Mouse (Mus musculus) neural tube, embryonic 11.5 days (tissue): Measurements from ENCODE around the gene Gnb3. TPM values are rescaled to one million over a fixed set of nuclear protein-coding genes. Genes with fewer than 3 reads are reported as not detected.

Experiments
- ATAC-seq: fragments of 200-750 bp; cut with Nextera tagmentation; 2 replicates; pipeline ENCODE4 v1.8.0; 2017; ENCODE audit warnings: moderate number of reproducible peaks, mild to moderate bottlenecking, moderate TSS enrichment, moderate library complexity; ENCODE audit not compliant: insufficient read depth, low FRiP score, low TSS enrichment
- DNase-seq: peaks from one replicate; pipeline ENCODE4 v3.0.0-alpha.2; 2015; ENCODE audit warnings: low spot score
- H3K27ac ChIP-seq: fragments of 300-500 bp; sonication (generic); 2 replicates; pipeline ENCODE4 v1.5.1; 2014; ENCODE audit warnings: low read depth, mild to moderate bottlenecking, low read length
- H3K27me3 ChIP-seq: fragments of 300-500 bp; sonication (generic); 2 replicates; pipeline ENCODE4 v1.6.1; 2014; ENCODE audit warnings: mild to moderate bottlenecking, low read length, mixed read lengths; ENCODE audit not compliant: control insufficient read depth, insufficient read depth
- H3K36me3 ChIP-seq: fragments of 300-500 bp; sonication (generic); 2 replicates; pipeline ENCODE4 v1.6.1; 2014; ENCODE audit warnings: mild to moderate bottlenecking, low read length, moderate library complexity, mixed read lengths; ENCODE audit not compliant: control insufficient read depth, insufficient read depth
- H3K4me1 ChIP-seq: fragments of 300-500 bp; sonication (generic); 2 replicates; pipeline ENCODE4 v1.6.1; 2014; ENCODE audit warnings: low read length, mixed read lengths; ENCODE audit not compliant: control insufficient read depth, insufficient read depth
- H3K4me2 ChIP-seq: fragments of 300-500 bp; sonication (generic); 2 replicates; pipeline ENCODE4 v1.6.1; 2014; ENCODE audit warnings: low read depth, mild to moderate bottlenecking, moderate library complexity
- H3K4me3 ChIP-seq: fragments of 300-500 bp; sonication (generic); 2 replicates; pipeline ENCODE4 v1.5.1; 2014; ENCODE audit warnings: low read depth, low read length
- H3K9ac ChIP-seq: fragments of 300-500 bp; sonication (generic); 2 replicates; pipeline ENCODE4 v1.6.1; 2014; ENCODE audit warnings: mild to moderate bottlenecking, low read length
- H3K9me3 ChIP-seq: fragments of 300-500 bp; sonication (generic); 2 replicates; pipeline ENCODE4 v1.6.1; 2016; ENCODE audit warnings: low read length; ENCODE audit not compliant: control insufficient read depth
- WGBS: fragments of 180-500 bp; shearing (Covaris S2); extraction: QIAGEN DNeasy Blood & Tissue Kit; methylation state at CpG from one replicate; pipeline ENCODE4 v1.1.7; 2014; 5-methylcytosine and 5-hydroxymethylcytosine counted together
- polyA plus RNA-seq: library from polyadenylated mRNA; unstranded; fragments of >200 nt; fragmentation: Nextera tagmentation; extraction: Ambion mirVana; gene quantifications from 2 replicates; pipeline ENCODE4 v1.2.1, GENCODE M21; 2014

The Gnb3 gene
- polyA plus RNA-seq, 1 experiment from 2014 or later, result 0.29 TPM

DNA sequence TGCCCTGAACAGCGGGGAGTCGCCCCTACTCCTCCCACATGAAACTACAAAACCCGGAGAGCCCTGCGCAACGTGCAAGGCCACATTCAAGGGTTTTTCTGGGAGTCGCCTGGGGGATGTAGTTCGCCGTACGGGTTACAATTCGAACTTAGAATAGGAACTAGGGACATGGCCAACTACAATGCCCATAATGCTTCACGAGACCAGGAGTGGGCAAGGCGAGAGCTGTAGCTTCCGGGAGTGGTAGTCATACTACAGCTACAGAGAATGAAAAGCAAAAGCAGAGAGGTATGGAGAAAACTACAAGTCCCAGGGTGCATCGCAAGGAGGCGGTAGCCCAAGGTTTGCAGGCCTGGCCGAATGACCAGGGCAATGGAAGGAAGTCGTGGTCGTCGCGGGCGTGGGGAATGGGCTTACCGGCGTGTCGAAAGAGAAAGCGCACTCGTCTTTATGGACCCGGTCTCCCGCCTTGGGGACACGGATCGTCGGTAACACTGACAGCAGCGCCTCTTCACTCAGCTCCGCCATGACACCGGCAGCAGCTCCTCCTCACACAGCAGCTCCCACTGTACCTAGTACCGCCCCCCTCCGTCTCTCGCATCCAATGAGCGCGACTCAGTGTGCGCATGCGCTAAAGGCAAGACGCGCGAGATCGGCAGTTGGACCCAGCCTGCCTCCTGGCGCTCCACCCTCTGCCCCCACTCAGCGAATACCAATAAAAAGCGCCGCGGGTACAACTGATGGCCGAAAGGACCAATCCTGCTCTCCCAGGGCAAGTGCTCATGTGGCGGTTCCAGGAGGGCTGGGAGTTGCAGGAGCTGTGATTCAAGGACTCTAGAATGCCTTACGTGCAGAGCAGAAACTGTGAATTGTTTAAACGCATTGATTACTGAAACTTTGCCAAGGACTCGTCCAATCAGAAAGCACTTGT, 10.9 kb downstream of the Gnb3 start, which contains the start of the genes Usp5 and Cdca3:
Usp5 (minus strand) TSS at position 617 of the 931 bp plus-strand sequence.
Cdca3 (plus strand) TSS at position 680 of the 931 bp plus-strand sequence.
- H3K4me2 ChIP-seq, result peak within 1 kb of the TSS; percentile 89
- H3K9ac ChIP-seq, result peak within 1 kb of the TSS; percentile 72
- peaks cover 6% of the 10 kb centered on the region for H3K36me3 ChIP-seq
- peak within 1 kb of the TSS; percentile 68 for H3K4me3 ChIP-seq
- no peaks in the 10 kb centered on the region for H3K27me3 ChIP-seq
- peaks cover 8% of the 10 kb centered on the region for H3K4me1 ChIP-seq
- peak; percentile 99 for DNase-seq
- ATAC-seq, result peak; percentile 93
- no peaks in the 10 kb centered on the region for H3K9me3 ChIP-seq
- under 1% methylated on average over 55 of the region's 55 CpGs for WGBS
- H3K27ac ChIP-seq, result peak within 1 kb of the TSS; percentile 79

GRCm38 (mm10) chr6:124828101-124828592, 11.9 kb downstream of the Gnb3 start:
- H3K9me3 ChIP-seq, result no peaks in the 10 kb centered on the region
- no peak overlapping the region for H3K27ac ChIP-seq
- H3K36me3 ChIP-seq, result peaks cover 12% of the 10 kb centered on the region
- 26% methylated on average over 10 of the region's 10 CpGs for WGBS
- peak overlapping the region; percentile 68 for H3K4me3 ChIP-seq
- DNase-seq, result peak; percentile 41
- H3K4me2 ChIP-seq, result peak overlapping the region; percentile 89
- H3K4me1 ChIP-seq, result peaks cover 8% of the 10 kb centered on the region
- ATAC-seq, result no peak
- no peaks in the 10 kb centered on the region for H3K27me3 ChIP-seq
- peak overlapping the region; percentile 63 for H3K9ac ChIP-seq

- H3K9me3 ChIP-seq, result no peaks in the 10 kb centered on the region
- no peak overlapping the region for H3K4me2 ChIP-seq
- 93% methylated on average over 4 of the region's 4 CpGs for WGBS
- DNase-seq (no peak), ATAC-seq (no peak)
- H3K36me3 ChIP-seq, result peaks cover 38% of the 10 kb centered on the region
- no peaks in the 10 kb centered on the region for H3K4me1 ChIP-seq
- no peaks in the 10 kb centered on the region for H3K27me3 ChIP-seq
- no peak overlapping the region for H3K27ac ChIP-seq
- no peak overlapping the region for H3K9ac ChIP-seq
- no peak overlapping the region for H3K4me3 ChIP-seq
These were observed 18.0 kb downstream of the Gnb3 start for GRCm38 (mm10) chr6:124822049-124822448.

- Histone ChIP-seq H3K27me3 (no peaks in the 10 kb centered on the region), H3K9ac (no peak overlapping the region), H3K4me3 (no peak overlapping the region), H3K4me2 (no peak overlapping the region), H3K4me1 (no peaks in the 10 kb centered on the region), H3K27ac (no peak overlapping the region), H3K36me3 (peaks cover 40% of the 10 kb centered on the region), H3K9me3 (no peaks in the 10 kb centered on the region)
- DNase-seq, result no peak
- WGBS, result 93% methylated on average over 5 of the region's 5 CpGs
- no peak for ATAC-seq
These were observed 19.2 kb downstream of the Gnb3 start for GRCm38 (mm10) chr6:124820891-124821290.

DNA sequence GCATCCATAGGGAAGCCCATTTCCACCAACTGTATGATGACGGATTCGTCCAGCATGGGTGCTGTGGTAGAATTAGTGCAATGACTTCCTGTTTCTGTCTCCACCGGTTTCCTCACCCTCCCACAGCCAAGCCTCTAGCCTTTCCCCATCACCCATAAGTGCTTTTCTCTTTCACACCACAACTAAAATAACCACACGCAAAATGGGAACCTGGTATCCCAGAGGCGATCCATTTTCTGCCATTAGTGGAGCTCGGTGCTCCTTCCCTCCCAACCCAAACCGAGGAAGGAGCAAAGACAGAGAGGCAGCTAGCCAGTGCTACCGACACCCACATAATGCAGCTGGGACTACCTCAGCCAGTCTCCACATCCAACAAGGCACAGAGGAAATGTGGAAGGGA, 22.1 kb downstream of the Gnb3 start:
- no peaks in the 10 kb centered on the region for H3K9me3 ChIP-seq
- peaks cover 28% of the 10 kb centered on the region for H3K36me3 ChIP-seq
- DNase-seq (no peak), ATAC-seq (no peak)
- WGBS, result 93% methylated on average over 8 of the region's 8 CpGs
- no peak overlapping the region for H3K4me2 ChIP-seq
- no peak overlapping the region for H3K27ac ChIP-seq
- no peak overlapping the region for H3K9ac ChIP-seq
- no peaks in the 10 kb centered on the region for H3K4me1 ChIP-seq
- H3K4me3 ChIP-seq, result no peak overlapping the region
- no peaks in the 10 kb centered on the region for H3K27me3 ChIP-seq

DNA sequence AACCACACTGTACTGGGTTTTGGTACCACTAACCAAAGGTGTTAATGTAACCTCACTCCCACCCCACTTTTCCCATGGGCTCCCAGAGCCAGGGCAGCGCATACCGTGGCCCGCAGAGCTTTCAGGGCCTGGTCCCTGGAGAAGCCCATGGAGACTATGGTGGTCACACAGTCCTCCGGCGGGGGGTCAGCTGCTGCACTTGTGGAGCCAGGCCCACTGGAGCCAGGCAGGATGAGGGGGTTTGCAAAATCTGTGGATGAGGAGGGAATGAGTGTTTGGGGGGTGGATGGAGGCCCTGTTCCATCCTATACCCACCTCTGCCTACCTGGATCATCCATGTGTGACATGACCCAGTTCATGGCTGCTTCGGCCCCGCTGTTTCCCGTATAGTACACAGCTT, 22.5 kb downstream of the Gnb3 start:
- Histone ChIP-seq H3K4me3 (no peak overlapping the region), H3K27ac (no peak overlapping the region), H3K9ac (no peak overlapping the region), H3K36me3 (peaks cover 28% of the 10 kb centered on the region), H3K4me2 (no peak overlapping the region), H3K9me3 (no peaks in the 10 kb centered on the region), H3K4me1 (no peaks in the 10 kb centered on the region; the same call in 1 of the 2 replicates), H3K27me3 (no peaks in the 10 kb centered on the region)
- DNase-seq, result no peak
- ATAC-seq, result no peak
- 94% methylated on average over 8 of the region's 8 CpGs for WGBS

GRCm38 (mm10) chr6:124817125-124817524, 22.9 kb downstream of the Gnb3 start:
- Histone ChIP-seq H3K4me3 (no peak overlapping the region), H3K4me2 (no peak overlapping the region), H3K27ac (no peak overlapping the region), H3K9ac (no peak overlapping the region), H3K36me3 (peaks cover 28% of the 10 kb centered on the region), H3K9me3 (no peaks in the 10 kb centered on the region), H3K4me1 (no peaks in the 10 kb centered on the region; the same call in 1 of the 2 replicates), H3K27me3 (no peaks in the 10 kb centered on the region)
- ATAC-seq (no peak), DNase-seq (no peak)
- 95% methylated on average over 11 of the region's 11 CpGs for WGBS

DNA sequence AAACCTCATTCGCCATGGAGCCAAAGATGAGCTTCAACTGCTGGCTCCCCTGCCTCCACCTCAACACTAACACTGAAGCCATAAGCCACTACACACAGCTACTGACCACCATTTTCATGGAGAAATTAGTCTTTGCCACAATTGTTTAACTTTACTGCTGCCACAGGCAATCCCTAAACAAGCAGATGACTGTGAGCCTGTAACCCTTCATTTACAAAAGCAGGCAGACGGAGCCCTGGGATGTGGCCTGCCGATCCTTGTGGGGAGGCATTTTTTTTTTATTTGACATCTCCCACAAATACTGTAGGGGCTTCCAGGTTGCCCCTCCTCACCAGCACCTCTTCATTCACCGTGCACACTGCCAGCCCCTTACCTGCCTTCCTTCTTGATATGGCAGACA, 23.5 kb downstream of the Gnb3 start:
- H3K4me1 ChIP-seq, result no peaks in the 10 kb centered on the region; the same call in 1 of the 2 replicates
- ATAC-seq, result no peak
- H3K36me3 ChIP-seq, result peaks cover 30% of the 10 kb centered on the region
- H3K4me2 ChIP-seq, result no peak overlapping the region
- no peaks in the 10 kb centered on the region for H3K27me3 ChIP-seq
- WGBS, result 83% methylated on average over 4 of the region's 4 CpGs
- H3K9ac ChIP-seq, result no peak overlapping the region
- no peak for DNase-seq
- H3K9me3 ChIP-seq, result no peaks in the 10 kb centered on the region
- H3K27ac ChIP-seq, result no peak overlapping the region
- H3K4me3 ChIP-seq, result no peak overlapping the region
